Mouse (Mus musculus): ENCODE measurements around the gene Gm35315.
A peak's percentile ranks its signal among the peaks of the same experiment; 100 is the strongest.
"Not testable (repeated sequence)": the region's sequence is repeated elsewhere in the genome, so short reads cannot be mapped to it uniquely, and the experiment has no call there.

Gm35315 gene

DNA sequence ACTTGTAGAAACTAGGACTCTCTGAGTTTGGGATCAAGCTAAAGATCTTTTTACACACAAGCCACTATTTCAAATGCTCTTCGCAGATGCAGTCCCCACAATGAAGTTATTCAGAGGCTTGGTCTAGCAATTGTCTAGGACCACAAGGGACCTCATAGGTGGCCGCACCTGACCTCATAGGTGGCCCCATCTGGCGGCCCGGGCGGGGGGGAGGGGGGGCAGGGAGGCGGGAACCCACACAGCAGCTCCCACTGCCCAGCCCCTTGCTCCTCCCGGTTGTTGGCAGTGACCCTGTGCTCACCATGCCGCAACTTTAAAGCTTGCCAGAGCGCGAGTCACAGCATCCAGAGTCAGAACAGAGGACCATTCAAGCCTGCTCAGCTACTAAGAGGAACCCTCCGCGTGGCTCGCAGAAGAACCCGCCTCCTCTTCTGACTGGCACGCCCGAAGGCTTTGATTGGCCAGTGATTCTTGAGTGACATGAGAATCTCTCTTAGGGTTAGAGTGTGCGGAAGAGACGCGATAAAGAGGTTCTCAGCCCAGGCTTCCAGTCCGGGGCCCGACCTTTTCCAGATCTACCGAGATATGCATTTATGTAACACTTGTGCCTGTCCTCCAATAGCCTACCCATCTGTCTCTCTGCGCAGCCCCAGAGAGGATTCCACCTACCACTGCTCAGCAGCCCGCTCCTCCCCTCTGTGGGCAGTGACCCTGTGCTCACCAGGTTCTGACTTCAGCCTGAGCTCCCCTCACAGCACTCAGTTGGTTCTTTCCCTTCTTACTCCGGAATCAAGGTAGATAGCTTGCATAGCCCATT is at the start of gene Gm35315:
Gm35315 (minus strand) TSS at position 391 of the 817 bp plus-strand sequence.
- DNase-seq (ENCODE audit: low read depth, low spot score): peak; percentile 89

- peak; percentile 4 for DNase-seq (ENCODE audit: low read depth, low spot score)
Measured at GRCm38 (mm10) chr5:110143007-110143406, 48.8 kb upstream of the Gm35315 start.

- DNase-seq (ENCODE audit: low read depth, low spot score): no peak
Measured at GRCm38 (mm10) chr5:110142309-110142708, 48.1 kb upstream of the Gm35315 start.

DNA sequence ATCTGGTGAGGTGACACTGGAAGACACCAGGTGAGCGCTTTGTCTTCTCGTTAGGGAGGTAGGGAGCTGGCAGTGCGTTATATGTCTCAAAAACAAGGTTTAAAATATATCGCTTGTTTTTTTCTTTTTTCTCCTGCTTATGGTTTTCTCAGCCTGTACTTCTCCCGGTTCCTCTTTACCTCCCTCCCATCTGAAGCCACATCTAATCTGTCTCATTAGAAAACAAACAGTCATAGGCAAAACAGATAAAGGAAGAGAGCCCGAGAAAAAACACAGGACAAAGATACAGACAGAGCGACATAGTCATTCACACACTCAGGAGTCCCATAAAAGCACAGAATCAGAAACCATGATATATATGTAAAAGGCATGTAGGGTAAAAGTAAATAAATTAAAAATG is 46.2 kb upstream of the Gm35315 start:
- no peak for DNase-seq (ENCODE audit: low read depth, low spot score)

GRCm38 (mm10) chr5:110139325-110139724 is 45.1 kb upstream of the Gm35315 start:
- DNase-seq (ENCODE audit: low read depth, low spot score): no peak

DNA sequence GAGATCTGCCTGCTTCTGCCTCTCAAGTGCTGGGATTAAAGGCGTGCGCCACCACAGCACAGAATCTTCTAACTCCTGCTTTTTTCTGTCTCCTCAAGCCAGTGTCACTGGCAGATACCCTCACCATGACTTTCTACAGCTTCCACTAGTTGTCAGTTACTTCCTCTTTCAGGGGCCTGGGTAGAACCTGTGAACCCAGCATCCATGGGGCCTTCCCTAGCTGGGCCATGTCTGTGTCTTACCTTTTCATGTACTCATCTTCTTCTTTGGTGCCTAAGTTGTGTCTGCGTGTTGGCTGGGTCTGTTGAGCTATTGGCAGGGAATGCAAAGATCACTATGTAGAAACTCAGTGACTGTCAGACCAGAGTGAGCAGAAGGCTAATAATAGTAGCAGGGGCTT is 43.6 kb upstream of the Gm35315 start:
- no peak for DNase-seq (ENCODE audit: low read depth, low spot score)

GRCm38 (mm10) chr5:110136087-110136464 is 41.9 kb upstream of the Gm35315 start:
- no peak for DNase-seq (ENCODE audit: low read depth, low spot score)

DNA sequence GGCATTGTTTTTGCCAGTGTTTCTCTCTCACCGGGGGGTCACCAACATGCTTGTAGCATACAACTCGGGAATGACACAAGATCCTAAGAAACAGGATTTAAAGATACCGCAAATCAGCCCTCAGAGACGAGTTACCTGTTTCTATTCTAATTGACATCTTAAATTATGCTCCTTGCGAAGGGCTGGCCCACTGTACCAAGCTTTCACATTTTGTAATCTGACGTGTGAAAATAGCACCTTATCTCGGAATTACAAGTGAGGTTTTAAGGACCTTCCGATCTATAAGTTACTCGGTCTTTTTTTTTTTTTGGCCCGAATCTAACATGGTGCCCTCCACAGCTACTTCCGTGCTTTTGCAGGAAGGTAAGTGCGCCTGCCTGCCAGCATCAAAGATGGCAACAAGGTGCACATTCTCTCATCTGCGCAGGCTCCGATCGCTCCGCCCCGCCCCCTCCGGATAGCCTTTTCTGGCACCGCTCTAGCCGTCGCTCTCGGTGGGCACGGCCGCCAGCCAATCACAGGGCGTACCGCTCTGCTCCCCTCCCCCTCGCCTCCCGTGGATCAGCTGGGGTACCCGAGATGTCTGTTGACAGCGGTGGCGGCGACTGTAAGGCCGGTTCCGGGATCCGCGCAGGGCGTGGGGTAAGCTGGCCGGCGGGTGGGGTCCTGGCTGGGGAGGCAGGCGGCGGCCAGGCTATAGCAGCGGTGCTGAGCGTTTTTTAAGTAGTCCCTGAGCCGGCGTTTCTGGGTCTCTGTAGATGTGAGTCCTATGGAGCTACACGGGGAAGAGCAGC is 41.3 kb upstream of the Gm35315 start, which contains the start of gene Chfr:
Chfr (plus strand) TSS at position 550 of the 794 bp plus-strand sequence.
- peak; percentile 97 for DNase-seq (ENCODE audit: low read depth, low spot score)

DNA sequence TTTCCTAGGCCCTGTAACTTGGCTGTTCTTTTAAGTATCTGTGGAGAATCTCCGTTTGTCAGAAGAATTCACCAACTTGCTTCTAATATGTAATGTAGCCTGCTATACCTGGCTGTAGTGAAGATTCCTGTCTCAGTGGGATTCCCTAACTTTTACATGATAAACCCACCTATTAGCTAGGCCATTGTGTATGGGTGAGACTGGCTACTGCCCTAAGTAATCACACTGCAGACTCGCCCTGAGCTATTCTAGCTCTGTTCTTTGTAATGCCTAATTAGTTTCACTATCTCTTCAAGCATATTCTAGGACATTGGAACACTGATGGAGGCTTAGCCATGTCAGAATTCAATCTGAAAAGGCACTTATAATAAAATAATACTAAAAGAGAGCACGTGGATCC is 28.2 kb upstream of the Gm35315 start:
- not testable (repeated sequence) for DNase-seq (ENCODE audit: low read depth, low spot score)

DNA sequence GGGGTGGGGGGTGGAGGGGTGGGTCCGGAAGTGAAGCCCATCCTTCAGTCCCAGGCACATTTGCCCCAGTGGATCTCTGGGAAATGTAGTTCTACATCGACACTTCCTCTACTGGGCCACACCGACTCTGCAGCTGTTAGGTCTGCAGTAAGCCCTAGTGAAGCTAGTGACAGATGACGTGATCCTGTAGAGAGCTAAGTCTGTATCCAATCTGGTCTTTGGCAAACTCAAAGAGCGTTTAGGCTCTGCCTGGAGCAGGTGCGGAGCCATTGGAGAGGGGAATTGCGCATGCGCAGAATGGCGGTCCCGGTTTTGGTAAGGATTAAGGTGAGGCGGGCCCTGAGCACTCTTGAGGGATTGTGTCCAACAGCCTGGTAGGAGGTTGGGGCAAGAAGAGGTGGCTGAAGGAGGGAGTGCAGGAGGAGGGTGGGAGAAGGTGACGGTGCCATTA is 15.8 kb upstream of the Gm35315 start, which contains the start of gene Zfp605:
Zfp605 (plus strand) TSS at position 102 of the 451 bp plus-strand sequence.
- DNase-seq (ENCODE audit: low read depth, low spot score): peak; percentile 84

DNA sequence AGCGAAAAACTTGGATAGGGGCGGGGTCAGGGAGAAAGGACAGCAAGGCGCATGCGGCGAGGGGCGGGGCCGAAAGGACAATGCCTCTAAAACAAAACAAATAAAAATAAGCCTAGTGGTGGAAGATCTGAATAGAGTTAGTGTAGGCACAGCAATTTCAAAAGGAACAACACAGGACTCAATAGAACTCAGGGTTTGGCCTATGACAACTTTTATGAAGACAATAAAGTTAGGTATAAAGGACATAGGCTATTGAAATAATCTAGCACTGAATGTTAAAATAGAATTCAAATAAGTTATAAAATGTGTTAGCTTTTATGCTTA is 14.0 kb upstream of the Gm35315 start:
- no peak for DNase-seq (ENCODE audit: low read depth, low spot score)

DNA sequence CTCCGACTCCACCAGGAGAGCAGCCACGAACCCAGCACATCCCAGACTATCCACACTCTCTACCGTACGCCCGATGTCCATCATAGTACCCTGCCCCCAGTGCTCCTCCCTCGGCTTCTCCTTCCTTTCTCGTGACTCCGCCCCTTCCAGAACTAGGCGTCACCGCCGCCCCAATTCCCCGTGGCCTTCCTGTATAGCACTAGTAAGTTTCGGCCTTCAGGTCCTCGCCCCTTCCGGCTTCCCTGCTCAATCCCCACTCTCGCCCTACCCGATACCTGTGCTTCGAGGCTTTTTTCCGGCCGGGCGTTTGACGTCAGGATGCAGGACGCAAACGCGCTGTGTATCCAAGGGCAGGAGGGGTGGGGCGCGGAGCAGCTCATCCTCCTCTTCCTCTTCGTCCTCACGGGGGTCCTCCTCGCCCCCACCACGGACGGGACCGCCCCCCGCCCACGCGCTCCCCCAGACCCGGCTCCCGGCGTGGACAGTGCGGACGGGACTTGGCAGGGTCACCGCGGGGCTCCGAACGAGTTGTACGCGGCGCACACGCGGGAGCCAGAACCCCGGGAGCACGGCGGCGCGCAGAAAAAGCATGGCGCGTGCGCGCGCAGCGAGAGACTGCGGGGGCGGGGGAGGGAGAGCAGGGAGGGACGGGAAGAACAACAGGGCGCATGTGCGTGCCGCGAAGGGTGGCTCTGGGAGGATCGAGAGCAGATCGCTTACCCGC is 13.5 kb upstream of the Gm35315 start, which contains the start of gene Gtpbp6:
Gtpbp6 (minus strand) TSS at position 617 of the 724 bp plus-strand sequence.
- peak; percentile 96 for DNase-seq (ENCODE audit: low read depth, low spot score)

- DNase-seq (ENCODE audit: low read depth, low spot score): no peak
Measured at GRCm38 (mm10) chr5:110106901-110107564, 12.8 kb upstream of the Gm35315 start.

DNA sequence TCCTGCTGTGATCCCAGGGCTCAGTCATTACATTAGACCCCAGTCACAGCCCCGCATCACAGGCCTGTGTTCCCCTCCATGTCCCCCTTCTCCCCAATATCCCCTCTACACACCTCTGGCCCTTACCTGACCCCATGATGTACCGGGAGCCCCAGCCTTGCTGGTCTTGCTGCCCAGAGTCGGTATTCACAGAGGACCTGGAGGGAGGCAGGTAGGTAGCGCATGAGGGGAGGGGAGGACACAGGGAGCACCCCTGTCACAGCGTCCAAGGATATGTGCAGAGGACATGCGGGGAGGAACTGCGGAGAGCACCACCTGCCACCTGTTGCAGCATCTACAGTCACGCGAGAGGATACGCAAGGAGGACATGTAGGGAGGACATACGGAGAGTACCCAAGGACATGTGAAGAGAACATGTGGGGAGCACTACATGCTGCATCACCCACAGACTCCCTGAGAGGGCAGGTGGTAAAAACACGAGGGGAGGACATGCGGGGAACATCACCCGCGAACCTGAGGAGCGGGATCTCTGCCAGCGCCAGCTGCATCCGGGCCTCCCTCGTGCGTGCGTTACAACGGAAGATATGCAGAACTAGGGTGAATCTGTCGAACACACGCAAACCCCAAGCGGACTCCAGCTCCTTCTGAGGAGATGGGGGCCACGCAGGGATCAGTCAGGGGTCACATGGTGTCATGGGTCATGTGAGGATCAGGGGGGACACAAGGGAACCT is 12.1 kb upstream of the Gm35315 start:
- no peak for DNase-seq (ENCODE audit: low read depth, low spot score)

DNA sequence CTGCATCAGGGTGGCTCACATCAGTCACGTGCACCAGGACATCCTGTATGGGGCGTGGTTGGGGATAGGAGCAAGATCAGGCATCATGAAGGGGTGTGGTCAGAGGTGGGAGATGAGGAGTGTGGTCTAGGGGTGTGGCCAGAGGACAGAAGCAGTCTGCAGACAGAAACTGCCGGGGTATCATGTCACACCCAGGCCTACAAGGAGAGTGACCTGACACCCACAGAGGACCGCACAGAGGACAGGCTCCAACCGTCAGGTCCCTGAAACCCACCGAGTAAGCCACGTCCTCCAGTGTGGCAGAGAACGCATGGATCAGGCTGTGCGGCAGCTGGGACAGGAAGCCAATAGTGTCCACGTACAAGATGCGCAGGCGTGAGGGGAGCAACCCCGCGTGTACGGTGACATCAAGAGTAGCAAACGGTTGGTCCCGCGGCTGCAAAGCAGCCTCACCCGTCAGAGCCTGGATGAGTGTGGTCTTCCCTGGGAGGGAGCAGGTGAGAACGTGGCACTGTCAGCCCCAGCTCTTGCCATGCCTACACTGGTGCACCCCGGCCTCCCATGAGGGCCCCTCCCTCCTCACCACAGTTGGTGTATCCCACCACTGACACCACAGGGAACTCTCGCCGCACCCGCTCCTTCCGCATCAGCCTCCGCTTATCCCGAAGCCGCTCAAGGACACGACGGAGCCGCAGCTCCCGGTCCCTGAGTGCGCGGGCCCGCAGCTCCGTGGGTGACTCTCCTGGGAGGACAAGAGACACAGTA is 10.6 kb upstream of the Gm35315 start:
- no peak for DNase-seq (ENCODE audit: low read depth, low spot score)

DNA sequence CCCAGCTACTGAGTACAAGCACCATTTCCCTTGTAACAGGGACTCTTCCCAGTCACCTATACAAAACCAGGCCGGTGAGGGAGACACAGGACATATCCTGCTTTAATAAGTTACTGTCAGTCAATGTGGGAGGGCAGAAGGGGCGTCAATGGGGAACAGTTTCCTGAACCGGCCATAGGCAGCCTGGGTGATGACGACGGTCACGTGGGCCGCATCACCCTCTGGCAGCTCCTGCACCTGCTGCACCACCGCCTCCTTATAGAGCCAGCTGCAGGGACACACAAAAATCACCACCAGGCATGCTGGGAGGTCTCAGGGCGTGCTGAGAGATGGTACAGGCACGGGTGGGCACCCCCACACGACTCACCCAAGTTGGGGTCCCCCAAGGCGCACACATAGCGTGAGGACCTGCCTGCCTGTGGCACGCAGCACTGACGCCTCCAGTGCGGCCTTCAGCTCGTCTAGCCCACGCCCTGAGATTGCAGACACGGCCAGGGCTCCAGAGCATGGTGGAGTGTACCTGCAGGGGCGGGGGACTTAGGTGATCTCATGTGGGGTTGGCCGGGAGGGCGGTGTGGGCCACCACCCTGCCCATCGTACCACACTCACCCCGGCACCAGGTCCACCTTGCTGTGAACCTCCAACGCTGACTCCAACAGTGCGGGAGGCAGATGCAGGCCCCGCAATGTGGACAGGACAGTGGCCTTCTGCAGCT is 9.8 kb upstream of the Gm35315 start:
- DNase-seq (ENCODE audit: low read depth, low spot score): no peak

DNA sequence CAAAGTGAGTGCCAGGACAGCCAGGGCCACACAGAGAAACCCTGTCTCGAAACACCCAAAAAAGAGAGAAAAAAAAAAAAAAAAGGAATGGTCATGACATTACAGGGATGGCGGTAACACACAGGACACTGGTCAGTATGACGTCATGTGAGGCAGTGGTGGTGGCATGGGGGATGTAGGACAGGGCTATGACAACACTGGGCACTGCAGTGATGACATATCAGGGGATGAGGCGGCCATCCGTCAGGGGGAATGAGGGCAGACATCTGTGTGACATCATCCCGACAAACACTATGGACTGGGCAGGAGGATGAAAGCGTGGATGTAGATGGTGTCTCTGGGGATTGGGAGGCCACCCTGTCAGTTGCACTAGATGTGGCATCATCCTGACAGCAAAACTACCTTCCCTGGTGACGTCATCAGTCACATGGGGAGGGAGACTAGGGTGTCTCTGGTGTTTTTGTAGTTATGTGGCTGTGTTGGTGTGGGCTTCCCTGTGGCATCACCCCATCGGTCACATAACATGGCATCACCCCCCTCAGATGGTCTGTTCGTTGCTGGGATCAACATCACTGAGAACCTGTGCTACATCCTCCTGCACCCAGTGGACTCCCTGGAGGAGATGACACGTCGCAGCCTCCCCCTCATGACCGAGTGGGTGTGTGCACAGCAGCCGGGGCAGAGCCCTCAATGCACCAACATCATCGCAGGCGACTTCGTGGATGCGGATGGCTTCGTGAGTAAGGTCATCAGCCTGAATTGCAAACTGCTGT is 8.8 kb upstream of the Gm35315 start:
- DNase-seq (ENCODE audit: low read depth, low spot score): no peak

DNA sequence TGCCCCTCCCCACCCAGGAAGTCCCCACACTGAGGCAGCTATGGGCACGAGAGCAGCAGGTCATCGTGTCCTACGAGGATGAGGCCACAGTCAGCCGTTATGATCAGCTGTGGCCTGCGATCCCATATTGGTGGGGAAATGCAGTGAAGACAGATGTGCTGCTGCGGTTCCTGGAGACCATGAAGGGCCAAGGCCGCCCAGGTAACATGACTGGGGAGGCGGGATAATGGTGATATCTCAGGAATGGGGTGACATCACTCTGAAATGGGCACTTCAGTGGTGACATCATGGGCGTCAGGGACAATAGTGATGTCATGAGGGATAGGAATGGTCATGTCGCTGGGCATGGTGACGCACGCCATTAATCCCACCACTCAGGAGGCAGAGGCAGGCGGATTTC is 8.2 kb upstream of the Gm35315 start:
- DNase-seq (ENCODE audit: low read depth, low spot score): no peak
